Mouse (Mus musculus) erythroblast, embryonic 14.5 days (primary cell): Measurements from ENCODE around the gene Adgrg3. TPM values are rescaled to one million over a fixed set of nuclear protein-coding genes. Genes with fewer than 3 reads are reported as not detected.
A peak's percentile ranks its signal among the peaks of the same experiment; 100 is the strongest.

Source experiments
- H3K27me3 ChIP-seq: 2 replicates; pipeline ENCODE4 v1.6.1; 2012; ENCODE audit warnings: inconsistent platforms; ENCODE audit not compliant: control insufficient read depth
- H3K36me3 ChIP-seq: 2 replicates; pipeline ENCODE4 v1.6.1; 2012; ENCODE audit warnings: mild to moderate bottlenecking, inconsistent platforms; ENCODE audit not compliant: control insufficient read depth
- H3K4me1 ChIP-seq: 2 replicates; pipeline ENCODE4 v1.6.1; 2012; ENCODE audit warnings: inconsistent platforms; ENCODE audit not compliant: control insufficient read depth
- H3K4me3 ChIP-seq: replicated peaks from 2 replicates; pipeline ENCODE3; 2012; ENCODE audit warnings: moderate library complexity, mild to moderate bottlenecking, inconsistent platforms
- H3K9me3 ChIP-seq: 2 replicates; pipeline ENCODE4 v1.6.1; 2012; ENCODE audit warnings: low read length, inconsistent platforms, mixed read lengths; ENCODE audit not compliant: control insufficient read depth
- GATA1 ChIP-seq: IDR thresholded peaks from 2 replicates; pipeline ENCODE4 v1.6.1; 2012; ENCODE audit warnings: low read length, inconsistent platforms, mixed read lengths
- TAL1 ChIP-seq: IDR thresholded peaks from 3 replicates; pipeline ENCODE4 v1.6.1; 2012; ENCODE audit warnings: low read length, inconsistent platforms, mixed read lengths
- polyA plus RNA-seq: library from polyadenylated mRNA; stranded (reverse); fragments of >175 nt; gene quantifications from 2 replicates; pipeline ENCODE4 v1.2.3, GENCODE M21; 2012

Gene Adgrg3
- polyA plus RNA-seq, 1 experiment, result 0.17 TPM

DNA sequence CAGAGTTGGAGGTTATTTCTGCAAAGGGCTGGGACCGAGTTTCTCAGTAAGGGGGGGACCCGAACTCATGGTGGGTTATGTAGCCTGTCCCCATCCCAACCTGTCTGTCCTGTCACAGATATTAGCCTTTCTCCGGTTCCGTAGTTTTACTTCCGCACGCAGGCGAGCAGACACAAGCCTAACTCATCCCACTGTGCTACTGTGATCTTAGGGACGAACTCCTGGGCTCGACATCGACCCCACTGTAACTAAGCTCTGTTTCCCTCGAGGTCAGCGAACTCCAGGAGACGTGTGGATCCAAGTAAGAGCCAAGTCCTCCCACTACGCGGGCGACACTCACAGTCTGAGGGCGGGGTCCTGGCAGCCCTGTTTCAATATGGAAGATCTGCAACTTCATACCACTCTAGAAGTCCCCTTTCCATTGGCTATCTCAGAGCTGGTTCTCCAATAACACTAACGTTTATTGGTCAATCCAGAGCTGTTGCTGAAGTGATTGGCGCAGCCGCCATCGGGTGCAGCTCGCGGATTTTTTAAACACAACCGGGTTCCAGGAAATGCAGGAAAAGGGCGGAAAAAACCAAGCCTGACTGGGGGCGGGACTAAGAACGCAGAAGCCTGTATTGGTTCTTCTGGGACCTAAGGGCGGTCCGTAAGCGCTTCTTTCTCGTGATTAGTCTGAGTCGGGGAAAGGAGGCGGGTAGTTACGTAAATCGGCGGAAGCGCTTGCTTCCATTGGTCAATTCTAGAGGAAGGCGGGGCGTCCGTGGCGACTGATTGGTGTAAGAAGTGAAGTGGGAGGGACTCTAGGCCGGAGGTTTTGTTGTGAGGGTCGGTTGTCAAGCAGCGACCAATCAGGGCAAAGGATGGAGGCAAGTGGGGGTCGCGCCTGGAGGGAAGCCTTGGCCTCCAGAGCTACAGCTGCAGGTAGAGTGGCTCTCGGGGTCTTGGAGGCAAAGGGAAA, 63.2 kb downstream of the Adgrg3 start, which contains the start of gene Katnb1:
TSS of gene Katnb1 (plus strand) at position 806 of the 961 bp plus-strand sequence.
- peak within 1 kb of the TSS; percentile 93 for H3K4me3 ChIP-seq
- H3K4me1 ChIP-seq, result peaks cover 52% of the 10 kb centered on the region
- H3K9me3 ChIP-seq, result no peaks in the 10 kb centered on the region
- TF ChIP-seq GATA1, result no peak
- no peak for TF ChIP-seq TAL1
- H3K36me3 ChIP-seq, result peaks cover 31% of the 10 kb centered on the region
- no peaks in the 10 kb centered on the region for H3K27me3 ChIP-seq

- Histone ChIP-seq H3K4me1 (peaks cover 58% of the 10 kb centered on the region), H3K4me3 (peak overlapping the region; percentile 93), H3K36me3 (peaks cover 38% of the 10 kb centered on the region), H3K9me3 (no peaks in the 10 kb centered on the region), H3K27me3 (no peaks in the 10 kb centered on the region)
- TF ChIP-seq GATA1, result no peak
These were observed 64.2 kb downstream of the Adgrg3 start for GRCm38 (mm10) chr8:95081650-95082049.

DNA sequence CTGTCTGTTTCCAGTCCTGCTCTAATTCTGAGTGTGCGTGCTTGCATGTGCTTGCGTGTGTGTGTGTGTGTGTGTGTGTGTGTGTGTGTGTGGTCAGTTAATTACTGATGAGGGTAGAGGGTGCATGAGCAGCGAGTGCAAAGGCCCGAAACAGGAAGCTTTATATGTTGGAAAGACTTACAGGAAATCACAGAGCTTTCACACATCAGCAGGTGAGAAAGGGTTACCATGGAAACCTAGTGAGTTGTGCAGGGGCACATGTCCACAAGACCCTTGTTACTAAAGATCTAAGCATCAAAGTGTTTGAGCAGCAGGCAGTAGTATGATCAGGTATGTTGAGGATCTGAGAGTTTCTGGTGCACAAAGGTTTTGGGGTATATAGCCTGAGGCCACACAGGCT, 66.8 kb downstream of the Adgrg3 start:
- H3K4me3 ChIP-seq, result no peak overlapping the region
- H3K9me3 ChIP-seq, result no peaks in the 10 kb centered on the region
- peaks cover 63% of the 10 kb centered on the region for H3K36me3 ChIP-seq
- TF ChIP-seq GATA1 (no peak), TAL1 (no peak)
- peaks cover 60% of the 10 kb centered on the region for H3K4me1 ChIP-seq
- H3K27me3 ChIP-seq, result no peaks in the 10 kb centered on the region

DNA sequence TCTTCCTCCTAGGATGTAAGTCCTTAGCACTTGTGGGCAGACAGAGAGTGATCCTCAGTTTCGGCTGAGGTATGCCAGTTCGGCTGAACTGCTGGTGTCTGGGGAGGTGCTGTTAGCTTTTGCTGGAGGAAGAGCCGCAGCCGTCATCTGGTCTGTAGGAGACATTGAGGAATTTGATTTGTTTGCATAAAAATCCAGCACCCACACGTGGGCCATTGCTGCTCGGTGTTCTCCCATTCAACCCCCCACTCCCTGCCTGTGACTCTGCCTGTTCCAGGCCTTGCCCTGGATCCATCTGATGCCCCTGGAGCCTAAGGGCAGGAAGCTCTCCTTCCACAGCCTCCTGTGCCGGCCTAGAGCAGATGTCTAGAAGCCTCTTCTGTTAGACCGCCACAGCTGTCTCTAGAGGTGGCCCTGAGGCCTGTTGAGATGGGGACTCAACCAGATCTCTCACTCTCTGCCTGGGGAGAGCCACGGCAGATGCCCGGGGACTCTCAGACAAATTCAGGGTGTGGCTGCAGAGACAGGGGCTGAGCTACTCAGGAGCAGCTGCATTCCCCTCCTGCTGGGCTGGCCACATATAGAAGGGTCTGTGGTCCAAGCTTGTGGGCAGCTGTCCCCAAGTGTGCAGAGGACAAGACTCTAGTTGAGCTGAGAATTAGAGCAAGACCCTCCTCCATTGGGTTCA, 67.4 kb downstream of the Adgrg3 start:
- H3K27me3 ChIP-seq, result no peaks in the 10 kb centered on the region
- peaks cover 68% of the 10 kb centered on the region for H3K36me3 ChIP-seq
- H3K4me3 ChIP-seq, result no peak overlapping the region
- peaks cover 56% of the 10 kb centered on the region for H3K4me1 ChIP-seq
- TF ChIP-seq GATA1, result no peak
- TF ChIP-seq TAL1, result no peak
- H3K9me3 ChIP-seq, result no peaks in the 10 kb centered on the region

GRCm38 (mm10) chr8:95085432-95086141, 68.1 kb downstream of the Adgrg3 start:
- Histone ChIP-seq H3K27me3 (no peaks in the 10 kb centered on the region), H3K36me3 (peaks cover 75% of the 10 kb centered on the region), H3K9me3 (no peaks in the 10 kb centered on the region), H3K4me1 (peaks cover 54% of the 10 kb centered on the region), H3K4me3 (peak overlapping the region; percentile 8)
- no peak for TF ChIP-seq TAL1
- no peak for TF ChIP-seq GATA1

DNA sequence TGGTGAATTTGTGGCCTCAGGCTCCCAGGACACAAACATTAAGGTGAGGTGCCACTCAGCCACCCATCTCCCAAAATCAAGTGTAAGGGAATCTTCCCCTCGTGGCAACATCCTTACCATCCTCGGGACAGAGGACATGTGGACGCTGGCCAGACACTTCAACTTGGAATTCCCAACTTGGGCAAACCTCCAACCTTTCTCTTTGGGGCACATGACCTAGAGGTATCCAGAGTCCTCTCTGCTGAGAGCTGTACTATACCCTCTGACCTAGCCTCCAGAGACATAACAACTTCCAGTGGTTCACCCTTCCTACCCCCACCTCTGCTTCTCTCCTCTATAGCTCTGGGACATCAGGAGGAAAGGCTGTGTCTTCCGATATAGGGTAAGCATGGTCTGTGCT, 76.1 kb downstream of the Adgrg3 start:
- TF ChIP-seq GATA1 (no peak), TAL1 (no peak)
- Histone ChIP-seq H3K4me1 (peaks cover 5% of the 10 kb centered on the region), H3K4me3 (no peak overlapping the region), H3K36me3 (peaks cover 97% of the 10 kb centered on the region), H3K9me3 (no peaks in the 10 kb centered on the region), H3K27me3 (no peaks in the 10 kb centered on the region)

Other genes with a start within 250 kb of the Adgrg3 start
- 0.01 TPM in 1 of 2 replicates, not detected in the other for gene Cx3cl1, start 245.7 kb upstream of the Adgrg3 start, polyA plus RNA-seq
- gene Ccl17, start 207.2 kb upstream of the Adgrg3 start, polyA plus RNA-seq, result not detected in 2 replicates
- 6.4 and 9.5 TPM in 2 replicates for gene Coq9, start 179.4 kb upstream of the Adgrg3 start, polyA plus RNA-seq
- gene Ciapin1, start 179.3 kb upstream of the Adgrg3 start, polyA plus RNA-seq, result 37.6 and 98.2 TPM in 2 replicates
- 3.5 and 4.1 TPM in 2 replicates for gene Polr2c, start 160.2 kb upstream of the Adgrg3 start, polyA plus RNA-seq
- 11.8 and 12.5 TPM in 2 replicates for gene Dok4, start 141.4 kb upstream of the Adgrg3 start, polyA plus RNA-seq
- gene Ccdc102a, start 99.6 kb upstream of the Adgrg3 start, polyA plus RNA-seq, result 0.02 and 0.06 TPM in 2 replicates
- 0.03 TPM in 1 of 2 replicates, not detected in the other for gene Adgrg5, start 94.0 kb upstream of the Adgrg3 start, polyA plus RNA-seq
- gene Adgrg1, start 42.9 kb upstream of the Adgrg3 start, polyA plus RNA-seq, result 14.3 and 18.4 TPM in 2 replicates
- gene Drc7, start 37.4 kb downstream of the Adgrg3 start, polyA plus RNA-seq, result not detected in 2 replicates
- gene Katnb1, start 63.5 kb downstream of the Adgrg3 start, polyA plus RNA-seq, result 2.6 and 3.9 TPM in 2 replicates
- gene Kifc3, start 185.1 kb downstream of the Adgrg3 start, polyA plus RNA-seq, result 0.03 and 0.04 TPM in 2 replicates